Mouse (Mus musculus) embryonic facial prominence, embryonic 11.5 days (tissue): Measurements from ENCODE around the gene Nxph4. TPM values are rescaled to one million over a fixed set of nuclear protein-coding genes. Genes with fewer than 3 reads are reported as not detected.

ENCODE experiments used
- ATAC-seq: fragments of 200-750 bp; cut with Nextera tagmentation; replicated peaks from 2 replicates; pipeline ENCODE4 v1.8.0; 2017; ENCODE audit warnings: low read depth; ENCODE audit not compliant: insufficient number of reproducible peaks, low FRiP score, low TSS enrichment
- DNase-seq: peaks from one replicate; pipeline ENCODE4 v3.0.0-alpha.2; 2015; ENCODE audit warnings: low spot score
- H3K27ac ChIP-seq: fragments of 300-500 bp; sonication (generic); replicated peaks from 2 replicates; pipeline ENCODE4 v1.5.1; 2014; ENCODE audit warnings: mild to moderate bottlenecking, low read depth, low read length, control low read depth
- H3K27me3 ChIP-seq: fragments of 300-500 bp; sonication (generic); 2 replicates; pipeline ENCODE4 v1.6.1; 2014; ENCODE audit warnings: mild to moderate bottlenecking, low read length, moderate library complexity, mixed read lengths; ENCODE audit not compliant: control insufficient read depth, insufficient read depth
- H3K36me3 ChIP-seq: fragments of 300-500 bp; sonication (generic); replicated peaks from 2 replicates; pipeline ENCODE4 v1.6.1; 2014; ENCODE audit warnings: low read depth, mild to moderate bottlenecking, low read length, moderate library complexity, mixed read lengths; ENCODE audit not compliant: control insufficient read depth, insufficient read depth
- H3K4me1 ChIP-seq: fragments of 300-500 bp; sonication (generic); 2 replicates; pipeline ENCODE4 v1.6.1; 2014; ENCODE audit warnings: low read length, mixed read lengths; ENCODE audit not compliant: control insufficient read depth, insufficient read depth
- H3K4me2 ChIP-seq: fragments of 300-500 bp; sonication (generic); 2 replicates; pipeline ENCODE4 v1.6.1; 2014; ENCODE audit warnings: low read depth, mild to moderate bottlenecking, control low read depth, low read length, moderate library complexity
- H3K4me3 ChIP-seq: fragments of 300-500 bp; sonication (generic); 2 replicates; pipeline ENCODE4 v1.5.1; 2014; ENCODE audit warnings: low read depth, low read length, control low read depth
- H3K9ac ChIP-seq: fragments of 300-500 bp; sonication (generic); replicated peaks from 2 replicates; pipeline ENCODE4 v1.6.1; 2014; ENCODE audit warnings: mild to moderate bottlenecking, control low read depth, low read length
- H3K9me3 ChIP-seq: fragments of 300-500 bp; sonication (generic); replicated peaks from 2 replicates; pipeline ENCODE4 v1.6.1; 2016; ENCODE audit warnings: mild to moderate bottlenecking, low read length, inconsistent platforms, mixed read lengths; ENCODE audit not compliant: control insufficient read depth
- WGBS: fragments of 180-500 bp; shearing (Covaris S2); extraction: QIAGEN DNeasy Blood & Tissue Kit; methylation state at CpG from one replicate; pipeline ENCODE4 v1.1.7; 2014; 5-methylcytosine and 5-hydroxymethylcytosine counted together
- polyA plus RNA-seq: library from polyadenylated mRNA; unstranded; fragments of >200 nt; fragmentation: Nextera tagmentation; extraction: Ambion mirVana; gene quantifications from 2 replicates; pipeline ENCODE4 v1.2.1, GENCODE M21; 2014

The Nxph4 gene
- polyA plus RNA-seq, 1 experiment from 2014 or later = 4.4 TPM

DNA sequence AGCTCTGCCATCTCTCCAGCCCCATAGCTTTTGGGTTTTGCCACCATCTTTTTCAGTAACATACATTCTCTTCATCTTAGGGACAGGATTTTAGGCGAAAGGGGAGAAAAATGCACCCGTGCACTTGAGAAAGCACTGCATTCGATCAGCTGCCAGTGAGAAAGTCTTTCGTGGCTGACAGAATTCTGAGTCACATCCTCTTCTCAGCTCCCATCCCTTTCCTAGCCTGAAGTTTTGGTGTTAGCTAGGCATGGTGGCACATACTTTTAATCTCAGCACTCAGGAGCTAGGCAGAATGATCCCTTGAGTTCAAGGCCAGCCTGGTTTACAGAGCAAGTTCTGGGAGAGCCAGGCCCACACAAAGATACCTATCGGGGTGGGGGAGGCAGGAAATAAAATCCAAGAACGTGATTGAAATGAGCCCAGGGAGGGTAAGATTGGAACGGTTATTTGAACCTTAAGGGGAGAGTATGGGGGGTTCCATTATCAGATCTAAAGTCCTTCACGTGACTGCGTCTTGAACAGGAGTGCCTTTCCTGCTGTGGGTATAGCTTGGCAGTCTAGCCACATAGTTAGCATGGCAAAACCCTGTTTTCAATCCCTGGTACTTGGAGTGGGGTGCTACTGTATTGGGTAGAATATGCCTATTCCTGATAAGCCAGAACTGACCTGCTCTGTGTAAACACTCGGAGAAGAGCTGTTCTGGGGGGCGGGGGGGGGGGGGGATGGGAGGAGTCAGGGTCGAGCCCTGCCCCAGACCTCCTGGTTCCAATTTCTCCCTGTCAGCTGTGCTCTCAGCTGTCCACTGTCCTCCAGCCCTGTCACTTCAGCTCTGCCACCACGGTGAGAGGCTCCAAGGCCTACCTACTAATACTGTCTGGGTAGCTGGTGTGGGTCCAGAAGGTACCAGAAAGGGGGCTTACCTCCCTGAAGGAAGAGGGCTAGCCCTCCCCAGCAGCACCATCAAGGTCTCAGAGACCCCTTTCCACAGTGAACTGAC lies 33.2 kb downstream of the Nxph4 start, which contains the start of gene Stac3:
Gene Stac3 (plus strand): TSS at position 793 of the 1,000 bp plus-strand sequence.
- Histone ChIP-seq H3K27ac (no peak within 1 kb of the TSS), H3K36me3 (no peaks in the 10 kb centered on the region), H3K4me3 (no peak within 1 kb of the TSS), H3K4me1 (no peaks in the 10 kb centered on the region), H3K27me3 (no peaks in the 10 kb centered on the region), H3K9me3 (no peaks in the 10 kb centered on the region), H3K9ac (no peak within 1 kb of the TSS), H3K4me2 (no peak within 1 kb of the TSS)
- no peak for DNase-seq
- no peak for ATAC-seq
- 67% methylated on average over 13 of the region's 13 CpGs for WGBS

DNA sequence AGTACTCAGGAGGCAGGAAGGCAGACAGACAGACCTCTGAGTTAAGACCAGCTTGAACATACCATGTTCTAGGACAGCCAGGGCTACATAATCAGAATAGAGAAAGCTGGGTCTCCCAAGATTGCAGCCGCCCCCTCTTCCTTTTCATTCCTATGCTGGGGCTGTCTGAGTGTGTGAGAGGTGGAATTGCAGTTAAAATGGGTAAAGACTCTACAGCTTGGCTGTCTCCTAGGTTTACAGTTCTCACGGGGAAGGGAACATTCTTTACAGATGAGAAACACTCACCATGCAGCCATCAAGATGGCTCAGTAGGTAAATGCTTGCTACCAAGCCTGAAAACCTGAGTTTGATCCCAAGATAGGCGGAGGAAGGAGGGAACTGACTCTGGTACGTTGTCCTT lies 34.3 kb downstream of the Nxph4 start:
- Histone ChIP-seq H3K9ac (no peak overlapping the region), H3K4me2 (no peak overlapping the region), H3K9me3 (no peaks in the 10 kb centered on the region), H3K4me1 (no peaks in the 10 kb centered on the region), H3K27me3 (no peaks in the 10 kb centered on the region), H3K36me3 (peaks cover 5% of the 10 kb centered on the region), H3K27ac (no peak overlapping the region), H3K4me3 (no peak overlapping the region)
- ATAC-seq (no peak), DNase-seq (no peak)
- WGBS = 88% methylated on average over 4 of the region's 4 CpGs

DNA sequence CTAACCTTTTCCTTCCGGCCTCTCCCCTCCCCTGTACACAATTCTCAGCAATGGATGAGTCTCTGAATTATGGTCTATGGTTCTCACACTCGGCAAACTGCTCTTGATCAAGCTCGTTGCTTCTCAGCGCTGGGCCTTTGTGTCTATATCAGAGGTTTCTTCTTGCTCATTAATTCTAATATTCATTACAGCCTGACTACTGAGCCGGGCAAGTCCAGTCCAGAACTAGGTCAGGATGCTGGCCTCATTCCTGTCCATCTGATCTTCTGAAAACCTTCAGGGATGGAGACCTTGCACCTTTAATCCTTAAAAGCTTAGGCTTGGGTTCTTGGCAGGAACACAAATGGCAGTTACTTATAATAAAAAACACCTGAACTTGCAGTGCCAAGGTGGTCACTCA lies 34.8 kb downstream of the Nxph4 start:
- Histone ChIP-seq H3K4me3 (no peak overlapping the region), H3K9ac (no peak overlapping the region), H3K4me1 (no peaks in the 10 kb centered on the region), H3K27me3 (no peaks in the 10 kb centered on the region), H3K27ac (no peak overlapping the region), H3K9me3 (no peaks in the 10 kb centered on the region), H3K4me2 (no peak overlapping the region), H3K36me3 (peaks cover 10% of the 10 kb centered on the region)
- DNase-seq = no peak
- 83% methylated on average over 5 of the region's 5 CpGs for WGBS
- no peak for ATAC-seq

DNA sequence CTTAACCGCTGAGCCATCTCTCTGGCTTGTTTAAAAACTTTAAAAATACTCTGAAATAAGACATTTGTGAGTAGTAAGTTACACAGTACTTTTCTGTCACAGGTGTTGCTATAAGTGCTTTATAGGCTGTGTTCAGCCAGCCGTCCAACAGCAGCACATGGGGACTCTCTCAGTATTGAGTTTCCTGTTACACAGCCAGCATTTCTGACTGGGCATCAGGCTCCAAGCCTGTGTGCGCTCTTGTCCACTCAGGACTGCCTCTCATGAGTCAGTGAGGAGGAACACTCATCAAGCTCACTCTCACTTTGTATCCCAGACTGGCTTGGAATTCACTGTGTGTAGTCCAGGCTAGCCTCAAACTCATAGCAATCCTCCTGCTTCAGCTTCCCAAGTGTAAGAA lies 38.2 kb downstream of the Nxph4 start:
- WGBS = 93% methylated on average over 3 of the region's 3 CpGs
- H3K36me3 ChIP-seq = peaks cover 15% of the 10 kb centered on the region
- H3K27ac ChIP-seq = no peak overlapping the region
- ATAC-seq (no peak), DNase-seq (no peak)
- H3K9ac ChIP-seq = no peak overlapping the region
- H3K4me1 ChIP-seq = no peaks in the 10 kb centered on the region
- no peak overlapping the region for H3K4me3 ChIP-seq
- H3K4me2 ChIP-seq = no peak overlapping the region
- H3K9me3 ChIP-seq = no peaks in the 10 kb centered on the region
- H3K27me3 ChIP-seq = no peaks in the 10 kb centered on the region

DNA sequence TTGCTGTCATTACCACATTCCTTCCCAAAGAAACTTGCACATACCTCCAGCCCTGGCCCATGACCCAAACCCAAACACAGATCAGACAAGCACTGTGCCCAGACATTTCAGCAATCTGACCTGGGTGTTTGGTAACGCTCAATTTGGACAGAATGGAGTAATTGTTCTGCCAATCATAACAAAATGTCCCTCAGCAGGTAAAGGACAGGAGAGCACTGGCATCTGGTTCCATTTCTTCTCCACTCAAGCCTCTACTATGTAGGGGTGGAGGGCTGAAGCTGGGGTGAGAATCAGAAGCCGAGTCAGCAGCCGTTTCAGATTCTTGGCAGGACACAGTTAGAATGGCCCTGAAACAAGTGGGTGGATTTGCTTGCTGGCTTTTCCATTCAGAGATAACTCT lies 42.2 kb downstream of the Nxph4 start:
- Histone ChIP-seq H3K27me3 (no peaks in the 10 kb centered on the region), H3K9ac (no peak overlapping the region), H3K36me3 (peaks cover 15% of the 10 kb centered on the region), H3K4me2 (no peak overlapping the region), H3K4me3 (no peak overlapping the region), H3K4me1 (no peaks in the 10 kb centered on the region), H3K27ac (no peak overlapping the region), H3K9me3 (no peaks in the 10 kb centered on the region)
- DNase-seq (no peak), ATAC-seq (no peak)
- WGBS = 66% methylated on average over 3 of the region's 3 CpGs

DNA sequence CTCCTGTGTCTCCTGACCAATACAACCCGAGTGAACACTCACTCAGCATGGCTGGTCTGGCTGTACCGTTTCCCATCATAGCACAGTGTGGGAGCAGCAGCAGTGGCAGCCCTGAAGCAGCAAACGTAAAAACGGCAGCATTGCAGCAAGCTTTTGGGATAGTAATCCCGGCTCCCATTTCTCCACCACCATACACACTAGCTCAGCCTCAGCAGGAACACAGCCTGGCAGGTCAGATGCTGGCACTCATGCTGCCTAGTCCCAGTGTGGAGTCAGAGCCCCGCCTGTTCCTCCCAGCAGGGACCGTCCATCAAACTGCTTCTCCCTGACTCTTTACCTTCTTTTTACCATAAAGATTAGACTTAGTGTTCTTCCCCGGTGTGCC lies 43.2 kb downstream of the Nxph4 start:
- Histone ChIP-seq H3K4me1 (no peaks in the 10 kb centered on the region), H3K4me2 (no peak overlapping the region), H3K27me3 (no peaks in the 10 kb centered on the region), H3K27ac (no peak overlapping the region), H3K36me3 (peaks cover 15% of the 10 kb centered on the region), H3K9ac (no peak overlapping the region), H3K4me3 (no peak overlapping the region), H3K9me3 (no peaks in the 10 kb centered on the region)
- no peak for ATAC-seq
- DNase-seq = no peak
- WGBS = 73% methylated on average over 8 of the region's 8 CpGs

DNA sequence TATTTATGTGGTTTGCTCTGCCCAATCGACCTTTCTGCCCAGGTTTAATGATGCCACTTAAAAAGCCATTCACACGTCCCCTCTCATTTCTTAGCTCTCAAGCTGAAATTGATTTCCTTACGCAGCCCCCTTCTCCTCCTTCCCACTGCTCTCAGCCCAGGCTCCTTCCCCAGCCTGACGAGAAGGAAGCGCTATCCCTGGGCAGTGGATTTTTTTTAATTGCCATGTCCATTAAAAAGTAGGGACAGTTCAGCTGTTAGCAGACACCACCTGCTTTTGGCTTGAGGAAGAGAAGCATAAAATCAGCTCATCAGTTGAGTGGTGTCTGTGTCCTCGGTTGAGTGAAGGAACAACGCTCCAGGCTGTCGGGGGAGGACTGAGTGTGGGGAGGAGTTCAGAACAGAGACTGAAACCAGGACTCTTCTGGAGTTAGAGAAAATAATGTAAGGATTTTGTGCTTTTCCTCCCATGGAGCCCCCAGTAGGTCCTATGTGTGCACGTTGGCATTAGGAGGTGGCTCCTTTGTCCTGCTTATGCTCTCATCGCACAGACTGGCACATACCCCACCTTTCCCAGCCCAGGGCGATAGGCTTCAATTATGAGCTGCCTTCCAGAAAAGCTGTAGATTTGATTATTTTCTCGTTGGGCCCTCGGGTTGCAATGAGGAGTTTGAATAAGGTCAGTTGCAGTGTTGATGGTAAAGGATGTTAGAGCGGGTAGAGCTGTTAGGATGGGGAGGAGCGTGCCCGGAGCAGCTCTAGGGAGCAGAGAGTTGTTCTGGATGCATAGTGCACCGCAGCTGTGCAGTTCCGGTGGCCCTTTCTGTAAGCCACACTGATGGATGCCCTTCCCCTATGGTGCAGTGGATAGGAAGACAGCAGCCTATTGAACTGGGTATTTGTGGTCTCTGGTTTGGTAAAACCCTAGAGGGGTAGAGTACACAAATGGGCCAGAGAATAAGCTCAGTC lies 43.9 kb downstream of the Nxph4 start:
- no peak overlapping the region for H3K9ac ChIP-seq
- DNase-seq (no peak), ATAC-seq (no peak)
- no peak overlapping the region for H3K4me3 ChIP-seq
- no peaks in the 10 kb centered on the region for H3K27me3 ChIP-seq
- H3K4me2 ChIP-seq = no peak overlapping the region
- H3K9me3 ChIP-seq = no peaks in the 10 kb centered on the region
- H3K4me1 ChIP-seq = no peaks in the 10 kb centered on the region
- H3K36me3 ChIP-seq = peaks cover 13% of the 10 kb centered on the region
- no peak overlapping the region for H3K27ac ChIP-seq
- WGBS = 76% methylated on average over 18 of the region's 18 CpGs
